Mouse (Mus musculus): ENCODE data around the gene Cecr2. TPM values are rescaled to one million over a fixed set of nuclear protein-coding genes. Genes with fewer than 3 reads are reported as not detected.

Cecr2 gene
- total RNA-seq, 2 experiments from 2014 or later: 8.6 to 8.9 TPM

GRCm38 (mm10) chr6:120820144-120820543 lies 154.0 kb downstream of the Cecr2 start:
- DNase-seq (ENCODE audit: low spot score in 2 of 2): no peak

Small RNA genes lying within 50 kb of the gene (microRNA-seq; reads per million reads assigned to microRNA genes)
- gene Gm25193: 0 reads per million in 2 experiments

Other genes starting within 250 kb of the Cecr2 start
- gene Il17ra, start 203.1 kb upstream of the Cecr2 start, total RNA-seq (2021): 1 to 10 TPM; 4.0 to 4.1 TPM
- 10 to 100 TPM; 38.2 to 42.5 TPM for gene Tmem121b, start 172.6 kb upstream of the Cecr2 start, total RNA-seq (2021)
- 10 to 100 TPM; 34.3 to 37.2 TPM for gene Hdhd5, start 135.1 kb upstream of the Cecr2 start, total RNA-seq (2021)
- gene Slc25a18, start 107.2 kb downstream of the Cecr2 start, total RNA-seq (2021): 10 to 100 TPM; 42.8 to 46.3 TPM
- 100 to 1,000 TPM; 355 to 367 TPM for gene Atp6v1e1, start 156.4 kb downstream of the Cecr2 start, total RNA-seq (2021)
- 10 to 100 TPM; 45.1 to 52.0 TPM for gene Bcl2l13, start 169.8 kb downstream of the Cecr2 start, total RNA-seq (2021)